Mouse (Mus musculus) embryonic facial prominence, embryonic 12.5 days (tissue): ENCODE results near the gene Camta1. TPM values are rescaled to one million over a fixed set of nuclear protein-coding genes. Genes with fewer than 3 reads are reported as not detected.

ENCODE experiments used
- ATAC-seq: fragments of 200-750 bp; cut with Nextera tagmentation; 2 replicates; pipeline ENCODE4 v1.8.0; 2017; ENCODE audit not compliant: insufficient number of reproducible peaks, insufficient read depth, low FRiP score, low TSS enrichment
- H3K27ac ChIP-seq: fragments of 300-500 bp; sonication (generic); 2 replicates; pipeline ENCODE4 v1.5.1; 2016; ENCODE audit warnings: mild to moderate bottlenecking
- H3K27me3 ChIP-seq: fragments of 300-500 bp; sonication (generic); 2 replicates; pipeline ENCODE4 v1.6.1; 2016; ENCODE audit warnings: mild to moderate bottlenecking, moderate library complexity
- H3K36me3 ChIP-seq: fragments of 300-500 bp; sonication (generic); 2 replicates; pipeline ENCODE4 v1.6.1; 2016; ENCODE audit warnings: mild to moderate bottlenecking
- H3K4me1 ChIP-seq: fragments of 300-500 bp; sonication (generic); 2 replicates; pipeline ENCODE4 v1.6.1; 2016
- H3K4me2 ChIP-seq: fragments of 300-500 bp; sonication (generic); replicated peaks from 2 replicates; pipeline ENCODE4 v1.6.1; 2016; ENCODE audit warnings: mild to moderate bottlenecking, moderate library complexity
- H3K4me3 ChIP-seq: fragments of 300-500 bp; sonication (generic); 2 replicates; pipeline ENCODE4 v1.5.1; 2016; ENCODE audit warnings: mild to moderate bottlenecking
- H3K9ac ChIP-seq: fragments of 300-500 bp; sonication (generic); 2 replicates; pipeline ENCODE4 v1.6.1; 2016; ENCODE audit warnings: mild to moderate bottlenecking, moderate library complexity
- H3K9me3 ChIP-seq: fragments of 300-500 bp; sonication (generic); 2 replicates; pipeline ENCODE4 v1.6.1; 2016; ENCODE audit warnings: mild to moderate bottlenecking, moderate library complexity
- WGBS: fragments of 180-500 bp; shearing (Covaris S2); methylation state at CpG from one replicate; pipeline ENCODE4 v1.1.7; 2016; 5-methylcytosine and 5-hydroxymethylcytosine counted together
- polyA plus RNA-seq: library from polyadenylated mRNA; unstranded; fragments of >200 nt; fragmentation: Nextera tagmentation; extraction: Ambion mirVana; gene quantifications from 2 replicates; pipeline ENCODE4 v1.2.1, GENCODE M21; 2016

Camta1 gene
- polyA plus RNA-seq, 1 experiment from 2014 or later, result 115 TPM

DNA sequence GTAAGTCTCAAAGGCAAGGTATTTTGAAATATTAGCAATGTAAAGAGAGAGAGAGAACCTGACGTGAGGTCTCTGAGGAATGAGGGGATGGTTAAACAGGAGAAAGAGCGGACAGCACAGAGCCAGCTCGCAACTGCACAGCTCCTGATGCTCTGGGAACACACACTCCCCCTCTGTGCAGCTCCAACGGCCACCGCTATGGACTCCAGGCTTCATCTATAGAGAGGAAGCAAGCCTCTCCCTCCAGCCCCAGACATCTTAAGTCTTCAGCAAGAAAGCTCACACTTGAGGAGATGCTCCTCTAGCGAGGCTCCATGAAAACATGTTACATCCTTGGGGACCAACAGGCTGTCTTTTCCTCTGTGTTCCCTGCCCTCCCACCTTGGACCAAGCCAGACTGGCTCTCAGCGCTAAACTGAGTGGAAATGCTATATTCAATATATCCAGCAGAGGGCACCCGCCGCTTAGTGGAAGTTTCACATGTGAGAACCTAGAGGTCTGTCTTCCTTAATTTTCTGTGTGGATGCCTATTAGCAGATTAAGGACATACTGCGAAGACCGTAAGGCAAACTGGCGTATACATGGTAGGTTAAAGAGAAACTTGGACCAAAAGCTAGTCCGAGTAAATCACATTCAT lies 788.5 kb downstream of the Camta1 start:
- no peak overlapping the region for H3K27ac ChIP-seq
- 51% methylated on average over 13 of the region's 13 CpGs for WGBS
- no peaks in the 10 kb centered on the region for H3K4me1 ChIP-seq
- no peaks in the 10 kb centered on the region for H3K9me3 ChIP-seq
- H3K4me2 ChIP-seq, result no peak overlapping the region
- no peak for ATAC-seq
- peaks cover 31% of the 10 kb centered on the region for H3K36me3 ChIP-seq
- no peak overlapping the region for H3K4me3 ChIP-seq
- no peaks in the 10 kb centered on the region for H3K27me3 ChIP-seq
- no peak overlapping the region for H3K9ac ChIP-seq

- Histone ChIP-seq H3K27ac (no peak overlapping the region), H3K4me1 (no peaks in the 10 kb centered on the region), H3K4me2 (no peak overlapping the region), H3K9me3 (no peaks in the 10 kb centered on the region), H3K9ac (no peak overlapping the region), H3K27me3 (no peaks in the 10 kb centered on the region), H3K36me3 (peaks cover 17% of the 10 kb centered on the region), H3K4me3 (no peak overlapping the region)
- no peak for ATAC-seq
- WGBS, result 87% methylated on average over 7 of the region's 7 CpGs
Observed at GRCm38 (mm10) chr4:151070962-151071361, 790.7 kb downstream of the Camta1 start.

GRCm38 (mm10) chr4:151068751-151069150 lies 792.9 kb downstream of the Camta1 start:
- no peak for ATAC-seq

DNA sequence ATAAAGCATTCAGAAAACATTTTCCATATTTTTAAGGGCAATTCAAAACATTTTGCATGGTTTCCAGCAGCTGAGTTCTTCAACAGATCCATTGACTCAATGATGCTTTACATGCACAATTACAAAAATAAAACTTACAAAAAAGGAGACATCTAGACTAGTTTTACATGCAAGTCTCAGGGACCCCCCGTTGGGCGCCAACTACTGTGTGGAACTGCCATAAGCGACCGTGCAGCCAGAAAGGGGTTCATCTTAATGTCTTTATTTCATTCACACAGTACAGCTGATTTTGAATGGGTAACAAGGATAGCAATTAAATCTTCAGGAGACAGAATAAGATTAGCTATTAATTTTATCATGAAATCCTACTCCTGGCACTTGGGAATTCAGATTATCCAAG lies 802.1 kb downstream of the Camta1 start:
- H3K4me3 ChIP-seq, result no peak overlapping the region
- ATAC-seq, result no peak
- H3K4me2 ChIP-seq, result no peak overlapping the region
- H3K9ac ChIP-seq, result no peak overlapping the region
- peaks cover 6% of the 10 kb centered on the region; the same call in 1 of the 2 replicates for H3K36me3 ChIP-seq
- H3K9me3 ChIP-seq, result no peaks in the 10 kb centered on the region
- H3K27ac ChIP-seq, result no peak overlapping the region
- H3K27me3 ChIP-seq, result no peaks in the 10 kb centered on the region
- H3K4me1 ChIP-seq, result peaks cover 10% of the 10 kb centered on the region
- 93% methylated on average over 4 of the region's 4 CpGs for WGBS

More at GRCm38 (mm10) chr4:151068751-151069150, 792.9 kb downstream of the Camta1 start:
- no peak overlapping the region for H3K4me2 ChIP-seq
- no peaks in the 10 kb centered on the region for H3K4me1 ChIP-seq
- WGBS, result 76% methylated on average over 4 of the region's 4 CpGs
- H3K36me3 ChIP-seq, result no peaks in the 10 kb centered on the region; the same call in 1 of the 2 replicates
- no peak overlapping the region for H3K9ac ChIP-seq
- no peak overlapping the region for H3K27ac ChIP-seq
- H3K4me3 ChIP-seq, result no peak overlapping the region
- H3K9me3 ChIP-seq, result no peaks in the 10 kb centered on the region
- no peaks in the 10 kb centered on the region for H3K27me3 ChIP-seq

DNA sequence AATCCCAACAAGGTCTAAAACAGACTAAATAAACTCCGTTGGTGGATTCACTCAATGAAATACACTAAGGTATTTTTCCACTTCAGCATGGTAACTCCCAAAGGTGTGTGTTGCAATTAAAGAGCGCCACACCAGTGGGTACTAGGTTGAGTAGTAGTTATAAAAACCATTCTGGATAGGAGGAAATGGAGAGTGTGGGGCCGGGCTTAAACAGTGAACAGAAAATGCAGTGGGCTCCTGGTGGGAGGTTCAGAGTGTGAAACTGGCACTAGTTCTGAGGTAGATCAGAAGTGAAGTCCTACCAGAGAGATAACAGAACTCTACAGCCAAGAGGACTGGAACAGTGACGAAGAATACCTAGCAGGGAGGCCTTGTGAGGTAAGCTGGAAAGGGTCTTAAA lies 803.0 kb downstream of the Camta1 start:
- ATAC-seq, result no peak
- WGBS, result 80% methylated on average over 4 of the region's 4 CpGs
- H3K27ac ChIP-seq, result peak overlapping the region; percentile 74; the same call in 1 of the 2 replicates
- peak overlapping the region; percentile 95; the same call in 1 of the 2 replicates for H3K4me3 ChIP-seq
- peaks cover 14% of the 10 kb centered on the region; the same call in 1 of the 2 replicates for H3K36me3 ChIP-seq
- H3K9me3 ChIP-seq, result no peaks in the 10 kb centered on the region
- H3K4me1 ChIP-seq, result peaks cover 10% of the 10 kb centered on the region
- no peaks in the 10 kb centered on the region for H3K27me3 ChIP-seq
- no peak overlapping the region for H3K9ac ChIP-seq
- peak overlapping the region; percentile 72 for H3K4me2 ChIP-seq

DNA sequence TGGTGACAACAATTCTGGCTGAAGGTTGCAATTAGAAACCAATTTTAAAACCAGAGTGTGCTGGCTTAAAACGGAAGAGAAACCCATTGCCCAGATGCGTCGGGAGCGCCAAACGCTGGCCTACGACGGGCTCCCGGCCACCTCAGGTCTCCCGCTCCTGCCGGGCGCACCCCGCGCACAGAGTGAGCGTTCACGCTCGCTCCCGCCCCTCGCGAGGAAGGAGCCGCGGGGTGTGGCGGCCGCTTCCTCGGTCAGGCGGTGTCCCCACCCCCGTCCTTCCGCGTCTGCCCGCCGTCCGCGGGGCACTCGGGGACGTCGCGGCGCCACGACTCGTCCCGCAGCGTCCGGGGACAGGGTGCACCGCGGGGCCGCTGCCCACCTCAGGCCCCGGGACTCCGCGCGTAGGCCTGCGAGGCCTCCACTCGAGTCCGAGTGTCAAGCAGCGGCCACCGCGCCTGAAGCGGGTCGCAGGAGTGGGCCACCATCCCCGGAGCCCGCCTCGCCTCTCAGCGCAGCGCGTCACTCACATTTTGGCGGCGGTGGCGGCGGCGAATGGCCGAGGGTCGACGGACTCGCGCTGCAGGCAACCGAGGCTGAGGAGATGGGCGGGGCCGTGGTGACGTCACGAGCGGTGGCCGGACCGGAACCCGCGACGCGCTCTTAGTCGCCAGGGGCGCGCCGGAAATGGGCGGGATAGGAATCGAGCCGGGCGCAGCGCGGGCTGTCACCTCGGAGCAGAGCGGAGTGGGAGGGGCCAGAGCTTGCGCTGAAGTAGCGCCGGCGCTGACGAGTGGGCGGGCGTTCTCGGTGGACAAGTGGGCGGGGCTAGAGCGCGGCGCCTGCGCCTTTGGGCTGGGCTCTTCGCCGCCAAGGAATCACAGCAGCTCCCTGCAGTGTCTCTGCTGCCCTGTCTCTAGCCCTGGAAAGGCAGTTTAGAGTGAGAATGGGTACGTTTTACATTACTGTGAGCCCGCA lies 804.0 kb downstream of the Camta1 start, which contains the start of gene Vamp3:
TSS of gene Vamp3 (minus strand) at position 617 of the 975 bp plus-strand sequence.
- peaks cover 14% of the 10 kb centered on the region; the same call in 1 of the 2 replicates for H3K36me3 ChIP-seq
- H3K27me3 ChIP-seq, result no peaks in the 10 kb centered on the region
- ATAC-seq, result peak; percentile 99
- H3K9ac ChIP-seq, result peak within 1 kb of the TSS; percentile 89
- H3K27ac ChIP-seq, result peak within 1 kb of the TSS; percentile 91
- H3K4me1 ChIP-seq, result peaks cover 10% of the 10 kb centered on the region
- peak within 1 kb of the TSS; percentile 95 for H3K4me3 ChIP-seq
- H3K9me3 ChIP-seq, result no peaks in the 10 kb centered on the region
- under 1% methylated on average over 113 of the region's 114 CpGs for WGBS
- peak within 1 kb of the TSS; percentile 72 for H3K4me2 ChIP-seq

DNA sequence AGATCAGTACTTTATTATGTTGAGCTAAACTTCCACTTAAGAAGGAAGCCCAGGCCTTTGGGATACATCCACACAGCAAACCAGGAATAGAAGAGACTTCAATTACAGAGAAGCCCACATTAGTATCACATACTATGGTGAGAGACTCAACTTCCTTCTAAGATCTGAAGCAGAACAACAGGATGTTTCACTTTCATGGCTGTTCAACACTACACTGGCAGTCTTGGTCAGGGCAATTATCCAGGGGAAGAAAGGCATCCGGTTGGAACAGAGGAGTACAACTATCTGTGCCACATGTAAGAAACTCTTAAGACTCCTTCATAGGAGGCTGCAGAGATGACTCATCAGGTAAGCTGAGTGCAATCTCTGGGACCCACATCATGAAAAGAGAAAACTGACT lies 810.5 kb downstream of the Camta1 start:
- 74% methylated on average over 1 of the region's 1 CpGs for WGBS
- Histone ChIP-seq H3K4me2 (no peak overlapping the region), H3K9ac (no peak overlapping the region), H3K27ac (no peak overlapping the region), H3K27me3 (no peaks in the 10 kb centered on the region), H3K36me3 (peaks cover 56% of the 10 kb centered on the region), H3K4me1 (0 out of 2 replicates have a peak, but pooled peaks cover 2% of the 10 kb centered on the region), H3K4me3 (no peak overlapping the region), H3K9me3 (no peaks in the 10 kb centered on the region)
- no peak for ATAC-seq

- peaks cover 2% of the 10 kb centered on the region; the same call in 1 of the 2 replicates for H3K4me1 ChIP-seq
- H3K27ac ChIP-seq, result no peak overlapping the region
- ATAC-seq, result no peak
- H3K9ac ChIP-seq, result no peak overlapping the region
- WGBS, result 90% methylated on average over 3 of the region's 3 CpGs
- H3K4me3 ChIP-seq, result no peak overlapping the region
- H3K4me2 ChIP-seq, result no peak overlapping the region
- H3K36me3 ChIP-seq, result peaks cover 36% of the 10 kb centered on the region
- no peaks in the 10 kb centered on the region for H3K9me3 ChIP-seq
- no peaks in the 10 kb centered on the region for H3K27me3 ChIP-seq
Observed at GRCm38 (mm10) chr4:151046524-151046923, 815.2 kb downstream of the Camta1 start.

- Histone ChIP-seq H3K4me1 (peaks cover 2% of the 10 kb centered on the region; the same call in 1 of the 2 replicates), H3K9me3 (no peaks in the 10 kb centered on the region), H3K36me3 (peaks cover 26% of the 10 kb centered on the region), H3K9ac (peak overlapping the region; percentile 69; the same call in 1 of the 2 replicates), H3K4me2 (peak overlapping the region; percentile 97), H3K27me3 (no peaks in the 10 kb centered on the region), H3K27ac (0 out of 2 replicates have a peak overlapping the region, but pooled peaks have one; percentile 26), H3K4me3 (peak overlapping the region; percentile 59)
- WGBS, result 4% methylated on average over 21 of the region's 21 CpGs
- no peak for ATAC-seq
Observed at GRCm38 (mm10) chr4:151044944-151045570, 816.6 kb downstream of the Camta1 start.

DNA sequence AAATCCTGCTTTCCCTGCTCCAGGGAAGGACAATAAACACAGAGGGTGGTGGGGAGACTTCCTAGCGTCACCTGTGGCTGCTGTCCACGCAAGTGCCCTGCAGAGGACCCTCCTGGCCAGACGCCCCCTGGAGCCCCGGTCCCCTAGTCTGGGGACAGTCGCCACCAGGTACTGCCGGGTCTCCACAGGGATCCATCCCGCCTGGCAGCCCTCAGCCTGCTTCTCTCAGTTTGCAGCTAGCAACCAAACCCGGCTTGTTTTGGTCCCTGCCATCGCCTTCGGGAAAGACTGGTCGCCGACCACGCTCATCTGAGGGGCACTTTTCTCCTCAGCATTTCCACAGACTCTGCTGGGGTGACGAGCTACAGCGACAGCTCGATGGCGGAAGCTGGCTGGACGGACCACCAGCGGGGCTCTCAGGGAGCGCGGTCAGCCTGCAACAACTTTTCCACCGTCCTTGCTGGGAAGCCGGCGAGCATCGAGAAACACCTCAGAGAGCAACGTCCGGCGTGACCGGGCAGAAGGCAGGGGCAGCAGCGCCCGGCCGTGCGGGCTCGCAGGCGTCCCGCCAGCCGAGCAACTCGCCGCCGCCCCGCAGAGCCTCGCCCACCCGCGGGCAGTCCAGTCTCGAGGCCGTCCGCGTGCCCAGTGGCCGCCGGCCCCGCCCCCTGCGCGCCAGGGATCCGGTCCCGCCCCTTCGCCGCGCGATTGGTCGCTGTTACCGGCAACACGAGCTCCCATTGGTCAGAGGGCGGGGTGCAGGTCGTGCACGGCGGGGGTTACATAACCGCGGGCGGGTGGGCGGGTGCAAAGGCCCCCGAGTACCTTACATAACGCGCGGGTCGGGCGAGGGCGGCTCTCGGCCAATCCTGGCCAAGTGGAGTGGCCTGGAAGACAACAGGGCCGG lies 817.4 kb downstream of the Camta1 start, which contains the start of gene Per3:
TSS of gene Per3 (minus strand) at position 629 of the 907 bp plus-strand sequence.
- ATAC-seq, result peak; percentile 98
- H3K27me3 ChIP-seq, result no peaks in the 10 kb centered on the region
- under 1% methylated on average over 78 of the region's 79 CpGs for WGBS
- H3K36me3 ChIP-seq, result peaks cover 20% of the 10 kb centered on the region
- no peaks in the 10 kb centered on the region for H3K9me3 ChIP-seq
- peak within 1 kb of the TSS; percentile 59 for H3K4me3 ChIP-seq
- H3K4me2 ChIP-seq, result peak within 1 kb of the TSS; percentile 97
- peaks cover 2% of the 10 kb centered on the region; the same call in 1 of the 2 replicates for H3K4me1 ChIP-seq
- H3K27ac ChIP-seq, result peak within 1 kb of the TSS; percentile 36; the same call in 1 of the 2 replicates
- peak within 1 kb of the TSS; percentile 69 for H3K9ac ChIP-seq
